Mouse (Mus musculus) forebrain, embryonic 15.5 days (tissue): ENCODE data around the gene Zfp317. TPM values are rescaled to one million over a fixed set of nuclear protein-coding genes. Genes with fewer than 3 reads are reported as not detected.

ENCODE experiments used
- polyA plus RNA-seq: library from polyadenylated mRNA; unstranded; fragments of >200 nt; fragmentation: Nextera tagmentation; extraction: Ambion mirVana; gene quantifications from 2 replicates; pipeline ENCODE4 v1.2.1, GENCODE M21; 2015

The Zfp317 gene
- polyA plus RNA-seq, 1 experiment from 2014 or later = 49.8 TPM

Other genes starting within 250 kb of the Zfp317 start
- not detected in 2 replicates for gene Olfr847, start 243.4 kb upstream of the Zfp317 start, polyA plus RNA-seq
- not detected in 2 replicates for gene Olfr849, start 181.8 kb upstream of the Zfp317 start, polyA plus RNA-seq
- not detected in 2 replicates for gene Olfr850, start 143.9 kb upstream of the Zfp317 start, polyA plus RNA-seq
- not detected in 2 replicates for gene Olfr851, start 128.8 kb upstream of the Zfp317 start, polyA plus RNA-seq
- gene Olfr853, start 81.0 kb upstream of the Zfp317 start, polyA plus RNA-seq = not detected in 2 replicates
- gene Olfr854, start 54.7 kb upstream of the Zfp317 start, polyA plus RNA-seq = not detected in 2 replicates
- gene Olfr855, start 39.5 kb upstream of the Zfp317 start, polyA plus RNA-seq = not detected in 2 replicates
- not detected in 2 replicates for gene Olfr857, start 87.3 kb downstream of the Zfp317 start, polyA plus RNA-seq
- not detected in 2 replicates for gene Olfr58, start 158.2 kb downstream of the Zfp317 start, polyA plus RNA-seq
- not detected in 2 replicates for gene Olfr859, start 182.8 kb downstream of the Zfp317 start, polyA plus RNA-seq
- gene Olfr860, start 227.6 kb downstream of the Zfp317 start, polyA plus RNA-seq = not detected in 2 replicates